ENCODE assay signal across 27 mouse cellular contexts in the genomic region with DNA sequence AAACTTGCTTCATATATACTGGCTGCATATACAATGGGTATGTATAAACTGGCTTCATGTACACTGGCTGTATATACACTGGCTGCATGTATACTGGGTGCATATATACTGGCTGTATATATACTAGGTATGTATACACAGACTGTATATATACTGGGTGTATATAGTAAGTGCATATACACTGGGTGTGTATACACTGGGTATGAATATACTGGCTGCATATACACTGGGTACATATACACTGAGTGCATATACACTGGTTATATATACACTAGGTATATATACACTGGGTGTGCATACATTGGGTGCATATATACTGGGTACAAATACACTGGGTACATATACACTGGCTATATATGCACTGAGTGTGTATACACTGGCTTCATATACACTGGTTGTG.
DNase-seq lines count a peak whose midpoint lies in the region; ATAC-seq and TF ChIP-seq lines count a peak whose summit lies in the region.
"Had no signal": no experiment of that assay in that cellular context is flagged by ENCODE, and none has a peak within 500 bp of the region (broad histone marks: within the 10 kb centered on the region; RNA-seq: fewer than 3 reads in every experiment).

No protein-coding gene starts in this region.

- no peak overlapping the region for H3K9ac ChIP-seq in hindbrain, embryonic 11.5 days (ENCODE audit: low read depth, low read length)
- no peak overlapping the region for H3K9ac ChIP-seq in hindbrain, embryonic 13.5 days
- no peak overlapping the region for H3K9ac ChIP-seq in midbrain, embryonic 11.5 days (ENCODE audit: low read length)
- no peak overlapping the region for H3K9ac ChIP-seq in midbrain, embryonic 13.5 days (replicated peaks)
- H3K9ac ChIP-seq: embryonic facial prominence, embryonic 13.5 days; kidney, embryonic 15.5 days; neural tube, embryonic 12.5 days had no signal

- H3K36me3 ChIP-seq in hindbrain, embryonic 11.5 days (ENCODE audit: control insufficient read depth, insufficient read depth, low read length) = no peaks in the 10 kb centered on the region
- H3K36me3 ChIP-seq in hindbrain, embryonic 13.5 days = no peaks in the 10 kb centered on the region
- H3K36me3 ChIP-seq in midbrain, embryonic 11.5 days (ENCODE audit: control insufficient read depth, insufficient read depth, low read length) = no peaks in the 10 kb centered on the region
- no peaks in the 10 kb centered on the region for H3K36me3 ChIP-seq in midbrain, embryonic 10.5 days
- H3K36me3 ChIP-seq in midbrain, embryonic 13.5 days = no peaks in the 10 kb centered on the region
- H3K36me3 ChIP-seq: embryonic facial prominence, embryonic 13.5 days; forebrain, embryonic 10.5 days; kidney, embryonic 15.5 days; neural tube, embryonic 12.5 days had no signal

- H3K4me2 ChIP-seq in hindbrain, embryonic 11.5 days (replicated peaks; ENCODE audit: low read depth, low read length) = no peak overlapping the region
- no peak overlapping the region for H3K4me2 ChIP-seq in hindbrain, embryonic 13.5 days
- H3K4me2 ChIP-seq in midbrain, embryonic 11.5 days = no peak overlapping the region
- no peak overlapping the region for H3K4me2 ChIP-seq in midbrain, embryonic 13.5 days (replicated peaks)
- H3K4me2 ChIP-seq: embryonic facial prominence, embryonic 13.5 days; kidney, embryonic 15.5 days; neural tube, embryonic 12.5 days had no signal

- no peaks in the 10 kb centered on the region for H3K4me1 ChIP-seq in hindbrain, embryonic 11.5 days (replicated peaks; ENCODE audit: control insufficient read depth, insufficient read depth, low read length)
- no peaks in the 10 kb centered on the region; the same call in 1 of the 2 replicates for H3K4me1 ChIP-seq in hindbrain, embryonic 13.5 days (replicated peaks)
- H3K4me1 ChIP-seq in midbrain, embryonic 11.5 days (ENCODE audit: control insufficient read depth, insufficient read depth, low read length) = no peaks in the 10 kb centered on the region
- H3K4me1 ChIP-seq in midbrain, embryonic 10.5 days = peaks cover 14% of the 10 kb centered on the region
- peaks cover 5% of the 10 kb centered on the region; the same call in 1 of the 2 replicates for H3K4me1 ChIP-seq in midbrain, embryonic 13.5 days (replicated peaks)
- H3K4me1 ChIP-seq in lung, adult 2 months (ENCODE audit: control insufficient read depth, insufficient read depth, low read length) = no peaks in the 10 kb centered on the region
- H3K4me1 ChIP-seq: embryonic facial prominence, embryonic 13.5 days; neural tube, embryonic 12.5 days had no signal

- TF ChIP-seq CTCF in lung, adult 2 months (IDR thresholded peaks at IDR 0.05; ENCODE audit: insufficient read depth, low read length) = no peak

- H3K27me3 ChIP-seq in hindbrain, embryonic 11.5 days (ENCODE audit: control insufficient read depth, insufficient read depth, low read length) = no peaks in the 10 kb centered on the region
- H3K27me3 ChIP-seq in hindbrain, embryonic 13.5 days = no peaks in the 10 kb centered on the region
- H3K27me3 ChIP-seq in midbrain, embryonic 11.5 days (ENCODE audit: control insufficient read depth, insufficient read depth, low read length) = no peaks in the 10 kb centered on the region
- no peaks in the 10 kb centered on the region for H3K27me3 ChIP-seq in midbrain, embryonic 10.5 days (ENCODE audit: low read depth, poor library complexity, severe bottlenecking)
- no peaks in the 10 kb centered on the region for H3K27me3 ChIP-seq in midbrain, embryonic 13.5 days
- H3K27me3 ChIP-seq: embryonic facial prominence, embryonic 13.5 days; kidney, embryonic 15.5 days; neural tube, embryonic 12.5 days had no signal

- H3K27ac ChIP-seq in hindbrain, embryonic 11.5 days (ENCODE audit: low read depth, low read length) = no peak overlapping the region
- no peak overlapping the region for H3K27ac ChIP-seq in hindbrain, embryonic 13.5 days
- H3K27ac ChIP-seq in midbrain, embryonic 11.5 days (ENCODE audit: low read depth, low read length) = no peak overlapping the region
- H3K27ac ChIP-seq in midbrain, embryonic 10.5 days (replicated peaks) = no peak overlapping the region
- no peak overlapping the region for H3K27ac ChIP-seq in midbrain, embryonic 13.5 days
- H3K27ac ChIP-seq: embryonic facial prominence, embryonic 13.5 days; forebrain, embryonic 10.5 days; kidney, embryonic 15.5 days; macrophage; neural tube, embryonic 12.5 days; stomach, postnatal 0 days had no signal

- no peak overlapping the region for H3K4me3 ChIP-seq in hindbrain, embryonic 11.5 days (ENCODE audit: low read depth, low read length)
- H3K4me3 ChIP-seq in hindbrain, embryonic 13.5 days = no peak overlapping the region
- no peak overlapping the region for H3K4me3 ChIP-seq in midbrain, embryonic 11.5 days (ENCODE audit: low read depth, low read length)
- H3K4me3 ChIP-seq in midbrain, embryonic 10.5 days = no peak overlapping the region
- H3K4me3 ChIP-seq in midbrain, embryonic 13.5 days (replicated peaks) = no peak overlapping the region
- H3K4me3 ChIP-seq in lung, adult 2 months (replicated peaks; ENCODE audit: extremely low read depth, low read depth, low read length) = no peak overlapping the region
- H3K4me3 ChIP-seq: embryonic facial prominence, embryonic 13.5 days; forebrain, embryonic 10.5 days; kidney, embryonic 15.5 days; myocyte; neural tube, embryonic 12.5 days had no signal

- DNase-seq in hindbrain, embryonic 11.5 days (ENCODE audit: low spot score) = no peak
- DNase-seq in midbrain, embryonic 11.5 days (ENCODE audit: low spot score, missing footprints) = no peak
- DNase-seq in midbrain, embryonic 10.5 days (ENCODE audit: low spot score) = no peak
- DNase-seq in lung, adult 2 months = no peak
- DNase-seq in embryo, embryonic 10 days (ENCODE audit: low spot score) = no peak
- DNase-seq: adrenal gland, postnatal 25 days; B cell, adult 2 months; cerebellum, adult 18-20 months; gastrocnemius, postnatal 14 days; heart, postnatal 36 days; kidney, adult 18-20 months; kidney, postnatal 25 days; lung, adult 18-20 months; lung, postnatal 10 days; right cerebral cortex, postnatal 4 days; thymus, adult 18-20 months; thymus, postnatal 25 days had no signal

- TF ChIP-seq POLR2A in lung, adult 2 months (IDR thresholded peaks at IDR 0.05; ENCODE audit: borderline replicate concordance, extremely low read depth, low read depth, low read length) = no peak

- no peaks in the 10 kb centered on the region for H3K9me3 ChIP-seq in hindbrain, embryonic 11.5 days (ENCODE audit: control insufficient read depth, low read length)
- no peaks in the 10 kb centered on the region for H3K9me3 ChIP-seq in hindbrain, embryonic 13.5 days
- no peaks in the 10 kb centered on the region for H3K9me3 ChIP-seq in midbrain, embryonic 11.5 days (ENCODE audit: control insufficient read depth, low read length)
- H3K9me3 ChIP-seq in midbrain, embryonic 10.5 days (replicated peaks) = no peaks in the 10 kb centered on the region
- no peaks in the 10 kb centered on the region for H3K9me3 ChIP-seq in midbrain, embryonic 13.5 days
- H3K9me3 ChIP-seq: embryonic facial prominence, embryonic 13.5 days; forebrain, embryonic 10.5 days; kidney, embryonic 15.5 days; neural tube, embryonic 12.5 days had no signal

- peak; percentile 49 for ATAC-seq in hindbrain, embryonic 11.5 days (ENCODE audit: low FRiP score)
- ATAC-seq in hindbrain, embryonic 13.5 days (ENCODE audit: low FRiP score) = no peak
- ATAC-seq in midbrain, embryonic 11.5 days (ENCODE audit: low FRiP score) = peak; percentile 44; the same call in 1 of the 2 replicates
- ATAC-seq in midbrain, embryonic 13.5 days = peak; percentile 62
- ATAC-seq: inflammation-experienced regulatory T-cells, adult 6 months had no signal
